Mouse (Mus musculus) limb, embryonic 10.5 days (tissue): ENCODE measurements around the gene Cfi. TPM values are rescaled to one million over a fixed set of nuclear protein-coding genes. Genes with fewer than 3 reads are reported as not detected.

Source experiments
- DNase-seq: peaks from one replicate; pipeline ENCODE4 v3.0.0-alpha.2; 2017; ENCODE audit warnings: low spot score
- H3K27ac ChIP-seq: fragments of 300-500 bp; sonication (generic); 2 replicates; pipeline ENCODE4 v1.5.1; 2016; ENCODE audit warnings: mild to moderate bottlenecking
- H3K27me3 ChIP-seq: fragments of 300-500 bp; sonication (generic); 2 replicates; pipeline ENCODE4 v1.6.1; 2016; ENCODE audit warnings: low read depth, mild to moderate bottlenecking; ENCODE audit not compliant: poor library complexity, severe bottlenecking
- H3K36me3 ChIP-seq: fragments of 300-500 bp; sonication (generic); 2 replicates; pipeline ENCODE4 v1.6.1; 2016; ENCODE audit warnings: mild to moderate bottlenecking, moderate library complexity
- H3K4me1 ChIP-seq: fragments of 300-500 bp; sonication (generic); 2 replicates; pipeline ENCODE4 v1.6.1; 2016
- H3K4me3 ChIP-seq: fragments of 300-500 bp; sonication (generic); 2 replicates; pipeline ENCODE4 v1.5.1; 2016; ENCODE audit warnings: mild to moderate bottlenecking, moderate library complexity
- H3K9me3 ChIP-seq: fragments of 300-500 bp; sonication (generic); replicated peaks from 2 replicates; pipeline ENCODE4 v1.6.1; 2016; ENCODE audit warnings: mild to moderate bottlenecking
- WGBS: fragments of 180-500 bp; shearing (Covaris S2); methylation state at CpG from one replicate; pipeline ENCODE4 v1.1.7; 2016; 5-methylcytosine and 5-hydroxymethylcytosine counted together
- polyA plus RNA-seq: library from polyadenylated mRNA; unstranded; fragments of >200 nt; fragmentation: Nextera tagmentation; extraction: Ambion mirVana; gene quantifications from 2 replicates; pipeline ENCODE4 v1.2.1, GENCODE M21; 2016

The Cfi gene
- 0.08 TPM in 1 of 2 replicates, not detected in the other for polyA plus RNA-seq

DNA sequence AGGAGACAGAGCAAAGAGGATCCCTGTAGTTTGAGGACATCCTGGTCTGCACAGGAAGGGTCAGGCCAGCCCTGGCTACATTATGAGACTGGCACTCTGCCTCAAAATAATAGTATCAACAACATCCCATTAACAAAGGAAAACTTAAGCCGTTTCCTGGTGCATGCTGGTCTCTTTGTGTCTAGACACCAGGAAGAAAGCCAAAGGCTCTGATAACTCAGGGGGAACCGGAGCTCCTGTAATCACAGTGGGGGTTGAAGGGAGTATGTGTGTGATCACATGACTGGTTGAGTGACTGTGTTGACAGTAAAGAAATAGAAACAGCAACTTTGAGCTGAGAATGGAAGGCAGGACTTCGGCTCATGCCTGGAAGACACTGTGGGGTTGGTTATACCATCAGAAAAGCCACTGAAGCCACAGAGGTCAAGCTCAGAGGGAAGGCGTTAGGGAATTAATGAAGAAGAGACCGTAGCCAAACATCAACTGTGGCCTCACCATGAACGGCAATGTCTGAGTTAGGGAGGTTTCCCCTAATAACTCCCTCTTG is at the start of gene Cfi:
TSS of gene Cfi (plus strand) at position 497 of the 547 bp plus-strand sequence.
- H3K4me1 ChIP-seq, result 0 out of 2 replicates have a peak, but pooled peaks cover 4% of the 10 kb centered on the region
- H3K4me3 ChIP-seq, result no peak within 1 kb of the TSS
- 81% methylated on average over 6 of the region's 6 CpGs for WGBS
- no peak for DNase-seq
- H3K27me3 ChIP-seq, result no peaks in the 10 kb centered on the region
- no peaks in the 10 kb centered on the region for H3K36me3 ChIP-seq
- no peaks in the 10 kb centered on the region for H3K9me3 ChIP-seq
- no peak within 1 kb of the TSS for H3K27ac ChIP-seq

DNA sequence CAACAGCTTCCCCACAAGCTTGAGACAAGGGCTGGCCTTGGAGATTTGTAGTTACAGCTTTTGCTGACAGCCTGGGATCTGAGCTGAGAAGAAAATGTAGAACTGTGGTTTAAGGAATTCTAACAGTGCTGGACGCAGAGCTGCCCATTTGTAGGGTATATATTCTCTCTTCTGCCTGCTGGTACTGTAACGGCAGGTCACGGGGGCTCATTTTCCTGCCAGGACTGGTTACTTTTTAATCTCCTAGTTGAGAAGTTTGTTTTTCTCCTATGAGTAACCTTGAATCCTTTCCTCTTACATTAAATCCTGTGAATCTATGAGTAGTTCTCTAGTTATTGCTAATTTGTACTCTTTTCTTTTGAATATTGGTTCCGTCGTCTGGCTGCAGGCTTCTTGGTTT is 41.9 kb upstream of the Cfi start:
- no peak overlapping the region for H3K4me3 ChIP-seq
- H3K4me1 ChIP-seq, result peaks cover 19% of the 10 kb centered on the region
- no peaks in the 10 kb centered on the region for H3K27me3 ChIP-seq
- no peaks in the 10 kb centered on the region for H3K36me3 ChIP-seq
- H3K27ac ChIP-seq, result 0 out of 2 replicates have a peak overlapping the region, but pooled peaks have one; percentile 8
- WGBS, result 90% methylated on average over 5 of the region's 5 CpGs
- H3K9me3 ChIP-seq, result no peaks in the 10 kb centered on the region
- DNase-seq, result no peak

DNA sequence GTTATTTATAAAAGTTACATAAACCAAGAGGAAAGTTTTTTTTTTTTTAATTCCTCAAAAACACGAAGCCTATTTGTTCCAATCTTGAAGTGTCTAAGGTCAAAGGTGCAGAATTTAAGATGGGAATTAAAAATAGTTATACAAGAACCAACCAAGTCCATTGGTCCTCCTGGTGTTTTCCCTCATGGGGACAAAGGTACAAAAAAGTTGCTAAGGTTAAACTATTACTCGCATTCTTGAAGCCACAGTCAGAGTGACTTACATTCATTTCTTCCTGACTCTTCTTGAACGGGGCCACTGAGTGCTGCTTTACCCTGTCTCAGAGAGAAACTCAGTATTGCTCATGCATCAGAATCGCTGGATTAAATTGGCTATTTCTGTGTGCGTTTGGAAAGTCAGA is 38.3 kb upstream of the Cfi start:
- no peak overlapping the region for H3K4me3 ChIP-seq
- DNase-seq, result no peak
- 82% methylated on average over 5 of the region's 5 CpGs for WGBS
- H3K27ac ChIP-seq, result no peak overlapping the region
- no peaks in the 10 kb centered on the region for H3K9me3 ChIP-seq
- H3K36me3 ChIP-seq, result no peaks in the 10 kb centered on the region
- no peaks in the 10 kb centered on the region for H3K27me3 ChIP-seq
- H3K4me1 ChIP-seq, result peaks cover 9% of the 10 kb centered on the region; the same call in 1 of the 2 replicates

- no peak for DNase-seq
- Histone ChIP-seq H3K4me3 (no peak overlapping the region), H3K9me3 (no peaks in the 10 kb centered on the region), H3K36me3 (no peaks in the 10 kb centered on the region), H3K27me3 (no peaks in the 10 kb centered on the region), H3K4me1 (0 out of 2 replicates have a peak, but pooled peaks cover under 1% of the 10 kb centered on the region), H3K27ac (no peak overlapping the region)
- WGBS, result 78% methylated on average over 11 of the region's 11 CpGs
Observed at GRCm38 (mm10) chr3:129798551-129798950, 37.1 kb upstream of the Cfi start.

- Histone ChIP-seq H3K27ac (no peak overlapping the region), H3K27me3 (no peaks in the 10 kb centered on the region), H3K9me3 (no peaks in the 10 kb centered on the region), H3K4me3 (no peak overlapping the region), H3K4me1 (no peaks in the 10 kb centered on the region), H3K36me3 (no peaks in the 10 kb centered on the region)
- WGBS, result 85% methylated on average over 2 of the region's 2 CpGs
- no peak for DNase-seq
Observed at GRCm38 (mm10) chr3:129799011-129799410, 36.7 kb upstream of the Cfi start.

GRCm38 (mm10) chr3:129803765-129804164 is 31.9 kb upstream of the Cfi start, which contains the start of gene Lrit3:
Lrit3 (minus strand) TSS chr3:129804030.
- Histone ChIP-seq H3K27me3 (no peaks in the 10 kb centered on the region), H3K4me1 (no peaks in the 10 kb centered on the region), H3K4me3 (no peak within 1 kb of the TSS), H3K27ac (no peak within 1 kb of the TSS), H3K9me3 (no peaks in the 10 kb centered on the region), H3K36me3 (no peaks in the 10 kb centered on the region)
- 80% methylated on average over 10 of the region's 10 CpGs for WGBS
- no peak for DNase-seq

- Histone ChIP-seq H3K4me3 (no peak overlapping the region), H3K9me3 (no peaks in the 10 kb centered on the region), H3K36me3 (peaks cover 57% of the 10 kb centered on the region), H3K27ac (no peak overlapping the region), H3K27me3 (no peaks in the 10 kb centered on the region), H3K4me1 (no peaks in the 10 kb centered on the region)
- 84% methylated on average over 9 of the region's 9 CpGs for WGBS
- no peak for DNase-seq
Observed at GRCm38 (mm10) chr3:129820847-129821246, 14.8 kb upstream of the Cfi start.

- Histone ChIP-seq H3K27ac (no peak overlapping the region), H3K4me1 (no peaks in the 10 kb centered on the region), H3K27me3 (no peaks in the 10 kb centered on the region), H3K36me3 (peaks cover 66% of the 10 kb centered on the region), H3K9me3 (no peaks in the 10 kb centered on the region), H3K4me3 (no peak overlapping the region)
- WGBS, result 90% methylated on average over 8 of the region's 8 CpGs
- no peak for DNase-seq
Observed at GRCm38 (mm10) chr3:129821736-129822135, 13.9 kb upstream of the Cfi start.

GRCm38 (mm10) chr3:129822206-129822775 is 13.4 kb upstream of the Cfi start, which contains the start of gene Rrh:
Rrh (minus strand) TSS chr3:129822587.
- Histone ChIP-seq H3K4me1 (no peaks in the 10 kb centered on the region), H3K27ac (no peak within 1 kb of the TSS), H3K27me3 (no peaks in the 10 kb centered on the region), H3K9me3 (no peaks in the 10 kb centered on the region), H3K4me3 (no peak within 1 kb of the TSS), H3K36me3 (peaks cover 72% of the 10 kb centered on the region)
- 93% methylated on average over 11 of the region's 11 CpGs for WGBS
- no peak for DNase-seq

GRCm38 (mm10) chr3:129823293-129823692 is 12.4 kb upstream of the Cfi start:
- Histone ChIP-seq H3K27me3 (no peaks in the 10 kb centered on the region), H3K4me3 (no peak overlapping the region), H3K27ac (no peak overlapping the region), H3K9me3 (no peaks in the 10 kb centered on the region), H3K4me1 (no peaks in the 10 kb centered on the region), H3K36me3 (peaks cover 78% of the 10 kb centered on the region)
- WGBS, result 62% methylated on average over 5 of the region's 5 CpGs
- DNase-seq, result no peak

DNA sequence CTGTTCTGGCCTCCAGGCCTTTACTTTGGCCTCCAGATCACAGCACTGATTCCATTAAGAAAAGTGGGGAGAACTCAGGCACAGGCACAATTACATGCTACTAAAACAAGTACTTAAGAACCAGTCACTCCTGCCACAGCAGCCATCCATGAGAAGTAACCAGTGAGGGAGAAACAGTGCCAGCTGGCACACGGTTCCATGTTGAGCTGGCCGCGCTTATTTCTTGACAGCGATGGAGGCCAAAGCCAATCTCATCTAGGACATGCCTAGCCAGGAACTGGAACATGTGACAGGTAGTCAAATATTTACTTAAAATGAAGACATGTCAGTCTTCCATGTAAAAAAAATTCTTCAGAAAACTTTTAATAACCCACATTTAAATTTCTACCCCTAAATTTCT is 11.5 kb upstream of the Cfi start:
- 97% methylated on average over 4 of the region's 4 CpGs for WGBS
- Histone ChIP-seq H3K9me3 (no peaks in the 10 kb centered on the region), H3K27ac (no peak overlapping the region), H3K36me3 (peaks cover 81% of the 10 kb centered on the region), H3K4me3 (no peak overlapping the region), H3K4me1 (0 out of 2 replicates have a peak, but pooled peaks cover 2% of the 10 kb centered on the region), H3K27me3 (no peaks in the 10 kb centered on the region)
- no peak for DNase-seq

- WGBS, result 93% methylated on average over 10 of the region's 10 CpGs
Observed at GRCm38 (mm10) chr3:129824891-129825290, 10.8 kb upstream of the Cfi start.

GRCm38 (mm10) chr3:129826691-129827090 is 9.0 kb upstream of the Cfi start:
- Histone ChIP-seq H3K4me3 (no peak overlapping the region), H3K27me3 (no peaks in the 10 kb centered on the region), H3K9me3 (no peaks in the 10 kb centered on the region), H3K4me1 (peaks cover 17% of the 10 kb centered on the region), H3K36me3 (peaks cover 79% of the 10 kb centered on the region), H3K27ac (no peak overlapping the region)
- 91% methylated on average over 10 of the region's 10 CpGs for WGBS
- DNase-seq, result no peak

More at GRCm38 (mm10) chr3:129824891-129825290, 10.8 kb upstream of the Cfi start:
- DNase-seq, result no peak
- no peaks in the 10 kb centered on the region for H3K9me3 ChIP-seq
- no peak overlapping the region for H3K27ac ChIP-seq
- H3K36me3 ChIP-seq, result peaks cover 83% of the 10 kb centered on the region
- H3K4me1 ChIP-seq, result peaks cover 10% of the 10 kb centered on the region
- no peaks in the 10 kb centered on the region for H3K27me3 ChIP-seq
- no peak overlapping the region for H3K4me3 ChIP-seq
